Mouse (Mus musculus) liver (tissue): ENCODE data around the gene Pafah2.
"Not testable (repeated sequence)": the region's sequence is repeated elsewhere in the genome, so short reads cannot be mapped to it uniquely, and the experiment has no call there.

Experiments used
- DNase-seq: peaks from one replicate; pipeline ENCODE4 v3.0.0-alpha.2; 2020; ENCODE audit warnings: mixed read lengths

The Pafah2 gene

DNA sequence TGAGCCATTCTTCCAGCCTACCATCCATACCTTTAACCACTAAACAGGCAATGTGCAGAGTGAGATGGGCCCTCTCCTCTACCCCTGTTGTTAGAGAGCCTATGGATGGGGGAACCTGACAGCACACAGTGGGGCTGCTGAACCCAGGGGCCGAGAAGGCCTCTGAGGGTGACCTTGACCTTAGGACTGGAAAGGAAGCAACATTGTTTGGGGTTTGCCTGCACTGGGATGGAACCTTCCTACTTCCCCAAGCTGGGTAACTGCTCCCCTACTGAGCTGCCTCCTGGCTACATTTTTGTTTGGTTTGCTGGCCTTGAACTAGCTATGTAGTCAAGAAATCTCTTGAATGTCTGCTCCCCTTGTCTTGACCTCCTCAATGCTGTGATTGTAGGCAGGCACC lies 21.8 kb upstream of the Pafah2 start:
- DNase-seq = no peak

DNA sequence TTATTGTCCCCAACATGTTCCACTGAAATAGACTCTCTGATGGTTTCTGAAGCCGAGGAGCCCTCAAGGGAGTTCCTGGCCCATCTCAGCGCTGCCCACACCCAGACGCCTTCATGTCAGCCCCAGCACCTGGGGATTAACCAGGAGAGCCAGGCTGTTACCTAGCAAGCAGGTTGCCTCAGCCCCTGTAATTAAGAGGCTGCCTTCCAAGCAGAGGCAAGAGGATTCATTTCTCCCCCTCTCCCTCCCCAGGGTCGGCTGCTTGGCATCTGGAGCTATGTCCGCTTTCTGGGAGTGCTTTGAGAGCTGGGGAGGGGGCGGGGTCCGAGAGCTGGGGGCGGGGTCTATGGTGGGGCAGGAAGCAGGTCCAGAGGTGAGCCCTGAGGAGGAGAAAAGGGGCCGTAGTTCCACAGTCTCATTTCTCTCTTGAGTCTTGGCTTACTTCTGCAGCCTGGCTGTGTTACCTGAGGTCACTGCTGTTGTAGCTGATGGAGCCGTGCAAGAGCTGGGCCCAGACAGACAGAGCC lies 18.0 kb upstream of the Pafah2 start:
- DNase-seq = no peak

DNA sequence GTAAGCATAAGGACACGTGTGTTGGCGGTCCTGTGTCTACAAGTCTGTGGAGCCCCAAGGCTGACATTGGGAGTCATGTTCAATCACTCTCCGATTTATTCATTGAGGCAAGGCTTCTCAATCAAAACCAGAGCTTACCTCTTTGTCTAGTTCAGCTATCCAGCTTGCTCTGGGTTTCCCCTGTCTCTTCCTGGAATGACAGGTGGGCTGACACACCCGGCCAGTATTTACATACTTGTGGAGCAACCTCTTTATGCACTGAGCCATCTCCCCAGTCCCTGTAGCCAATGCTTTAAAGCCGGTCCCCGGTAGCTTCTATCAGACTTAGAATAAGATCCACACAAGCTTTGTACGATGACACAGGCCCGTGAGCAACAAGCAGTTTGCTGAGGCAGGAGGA lies 16.6 kb upstream of the Pafah2 start:
- no peak for DNase-seq

DNA sequence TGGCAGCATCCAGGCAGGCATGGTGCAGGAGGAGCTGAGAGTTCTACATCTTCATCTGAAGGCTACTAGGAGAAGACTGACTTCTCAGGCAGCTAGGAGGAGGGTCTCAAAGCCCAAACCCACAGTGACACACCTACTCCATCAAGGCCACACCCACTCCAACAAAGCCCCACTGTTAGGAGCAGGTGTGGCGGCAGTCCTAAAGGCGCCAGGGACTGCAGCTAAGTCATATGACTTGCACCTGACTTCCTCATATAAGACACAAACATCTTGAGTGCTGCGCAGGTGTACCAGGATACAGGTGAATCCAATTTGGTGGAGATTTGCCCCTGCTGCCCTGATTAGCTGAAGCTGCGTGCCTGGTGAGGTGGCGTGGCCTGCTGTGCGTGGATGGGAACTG lies 12.4 kb upstream of the Pafah2 start, which contains the start of gene Extl1:
Extl1 (minus strand) TSS at position 101 of the 400 bp plus-strand sequence.
- not testable (repeated sequence) for DNase-seq

DNA sequence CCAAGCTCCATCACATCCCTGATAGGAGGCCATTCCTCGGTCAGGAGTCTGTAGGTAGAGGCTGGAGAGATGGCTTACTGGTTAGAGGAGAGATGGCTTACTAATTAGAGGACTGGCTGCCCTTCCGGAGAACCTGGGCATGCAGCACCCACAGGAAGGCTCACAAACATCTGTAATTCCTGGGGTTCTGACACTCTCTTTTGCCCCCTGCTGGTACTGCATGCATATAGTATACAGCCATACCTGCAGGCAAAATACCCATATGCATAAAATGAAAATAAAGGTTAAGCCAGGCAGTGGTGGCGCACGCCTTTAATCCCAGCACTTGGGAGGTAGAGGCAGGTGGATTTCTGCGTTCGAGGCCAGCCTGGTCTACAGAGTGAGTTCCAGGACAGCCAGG lies 8.9 kb upstream of the Pafah2 start:
- DNase-seq = no peak

DNA sequence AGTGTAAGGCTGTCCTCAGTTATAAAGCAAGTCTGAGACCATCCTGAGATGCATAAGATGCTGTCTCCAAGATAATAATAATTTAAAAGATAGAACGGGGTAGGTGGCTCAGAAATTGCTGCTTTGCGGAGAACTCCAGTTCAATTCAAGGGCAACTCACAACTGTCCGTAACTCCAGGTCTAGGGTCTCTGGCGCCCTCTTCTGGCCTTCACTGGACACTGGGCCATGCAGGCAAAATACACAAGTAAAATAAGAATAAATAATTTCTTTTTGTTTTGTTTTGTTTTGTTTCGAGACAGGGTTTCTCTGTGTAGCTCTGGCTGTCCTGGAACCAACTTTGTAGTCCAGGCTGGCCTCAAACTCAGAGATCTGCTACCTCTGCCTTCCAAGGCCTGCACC lies 7.7 kb upstream of the Pafah2 start:
- peak; percentile 71 for DNase-seq

DNA sequence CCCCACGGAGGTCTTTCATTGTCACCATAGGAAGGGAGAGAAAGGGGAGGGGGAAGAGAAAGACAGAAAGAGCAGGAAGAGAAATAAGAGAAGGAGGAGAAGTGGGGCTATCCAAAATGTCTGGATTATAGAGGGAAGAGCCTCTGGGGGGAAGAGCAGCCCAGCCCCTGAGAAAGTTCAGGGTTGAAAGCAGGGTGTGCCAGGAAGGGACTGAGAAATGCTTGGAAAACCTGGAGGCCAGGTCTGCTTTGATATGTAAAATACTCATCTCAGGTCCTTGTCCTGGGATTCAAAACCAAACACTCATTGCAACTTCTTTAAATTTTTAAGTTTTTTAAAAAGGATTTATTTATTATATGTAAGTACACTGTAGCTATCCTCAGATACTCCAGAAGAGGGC lies 4.5 kb upstream of the Pafah2 start:
- DNase-seq = no peak

DNA sequence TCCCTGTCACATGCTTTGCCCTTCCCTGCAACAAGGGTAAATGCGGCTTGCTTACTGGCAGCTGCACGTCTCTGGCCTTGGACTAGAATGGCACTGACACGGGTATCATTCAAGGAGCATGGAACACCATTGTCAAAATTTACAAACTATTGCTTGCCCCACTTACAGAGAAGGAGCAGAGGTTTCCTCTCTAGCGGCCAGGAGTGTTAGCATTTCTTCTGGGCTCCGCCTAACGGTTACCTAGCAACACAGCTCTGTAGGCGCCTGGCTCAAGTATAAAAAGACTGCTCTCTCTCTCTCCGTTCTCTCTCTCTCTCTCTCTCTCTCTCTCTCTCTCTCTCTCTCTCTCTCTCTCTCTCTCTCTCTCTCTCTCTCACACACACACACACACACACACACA lies 3.5 kb upstream of the Pafah2 start:
- DNase-seq = no peak

DNA sequence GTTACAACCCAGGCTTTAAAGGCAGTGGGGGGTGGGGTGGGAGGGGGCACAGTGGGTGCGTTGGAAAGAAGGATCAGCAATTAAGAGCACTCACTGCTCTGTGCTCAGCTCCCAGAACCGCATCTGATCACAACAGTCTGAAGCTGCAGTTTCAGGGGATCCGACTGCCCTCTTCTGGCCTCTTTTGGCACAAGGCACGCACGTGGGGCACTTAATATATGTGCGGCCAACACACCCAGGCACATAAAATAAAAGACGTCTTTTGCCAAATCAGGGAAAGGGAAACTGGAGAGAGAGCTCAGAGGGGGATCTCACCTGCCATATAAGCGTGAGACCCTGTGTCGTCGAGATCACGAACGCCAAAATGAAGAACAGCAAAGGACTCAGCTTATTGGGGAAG lies 3.1 kb upstream of the Pafah2 start:
- DNase-seq = peak; percentile 22

DNA sequence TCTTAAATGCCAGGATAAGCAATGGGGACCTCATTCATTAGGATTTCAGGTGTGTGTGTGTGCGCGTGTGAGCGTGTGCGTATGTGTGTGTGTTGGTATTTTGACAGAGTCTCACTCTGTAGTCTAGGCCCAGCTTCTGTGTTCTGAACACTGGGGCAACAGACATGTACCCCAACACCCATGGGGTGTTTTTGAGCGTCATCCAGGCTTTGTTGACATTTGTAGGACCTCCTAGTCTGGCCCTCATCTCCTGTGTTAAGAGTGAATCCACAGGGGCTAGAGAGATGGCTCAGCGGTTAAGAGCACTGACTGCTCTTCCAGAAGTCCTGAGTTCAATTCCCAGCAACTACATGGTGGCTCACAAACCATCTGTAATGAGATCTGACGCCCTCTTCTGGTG lies 978 bp upstream of the Pafah2 start:
- DNase-seq = no peak

DNA sequence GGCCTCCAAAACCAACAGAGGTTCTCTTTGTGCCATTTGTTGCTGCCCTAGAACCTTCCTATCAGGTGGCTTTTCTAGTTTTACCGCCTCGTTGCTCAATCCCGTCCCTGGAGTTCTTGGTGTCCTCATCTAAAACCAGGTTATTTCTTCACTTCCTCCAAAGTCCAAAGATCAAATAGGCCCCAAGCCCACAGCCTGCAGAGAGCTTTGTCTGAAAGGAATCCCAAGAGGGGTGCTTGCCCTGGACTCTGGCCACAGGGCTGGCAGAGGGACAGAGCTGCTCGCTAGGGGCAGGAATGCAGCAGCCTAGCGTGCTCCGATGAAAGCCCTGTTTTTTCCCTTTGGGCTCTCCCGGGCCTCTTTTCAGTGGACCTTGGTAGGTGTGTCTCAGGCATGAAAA lies 1.0 kb downstream of the Pafah2 start:
- DNase-seq = peak; percentile 34

DNA sequence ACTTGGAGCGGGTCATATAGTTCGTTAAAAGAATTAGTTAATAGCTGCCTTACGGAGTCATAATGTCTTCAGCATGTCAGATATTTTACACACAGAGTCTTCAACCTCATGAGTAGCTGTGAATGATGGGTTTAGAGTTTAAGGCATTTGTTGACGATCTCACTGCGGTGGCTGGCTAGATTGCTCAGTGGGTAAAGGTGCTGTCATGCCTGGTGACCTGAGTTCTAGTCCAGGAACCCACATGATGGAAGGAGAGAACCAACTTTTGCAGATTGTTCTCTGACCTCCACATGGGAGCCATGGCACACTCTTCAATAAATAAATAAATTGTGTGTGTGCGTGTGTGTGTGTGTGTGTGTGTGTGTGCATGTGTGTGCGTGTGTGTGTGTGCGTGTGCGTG lies 1.6 kb downstream of the Pafah2 start:
- no peak for DNase-seq

DNA sequence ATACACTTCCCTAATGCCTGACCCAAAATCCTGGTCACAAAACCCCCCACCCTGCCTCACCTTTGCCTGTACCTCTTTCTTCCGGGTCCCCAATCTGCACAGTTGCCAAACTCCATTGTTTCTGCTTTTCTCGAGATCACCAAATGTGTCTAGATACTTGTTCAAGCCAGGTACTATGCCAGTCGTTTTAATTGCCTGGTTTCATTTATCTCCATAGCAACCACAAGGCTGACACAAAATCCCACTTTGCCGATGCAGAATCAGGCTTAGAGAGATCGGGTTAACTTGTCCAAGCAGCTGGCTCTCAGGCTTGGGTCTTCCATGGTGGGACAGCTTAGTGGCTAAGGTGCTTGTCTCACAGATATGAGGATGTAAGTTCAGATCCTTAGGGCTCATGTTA lies 4.1 kb downstream of the Pafah2 start:
- DNase-seq = no peak

DNA sequence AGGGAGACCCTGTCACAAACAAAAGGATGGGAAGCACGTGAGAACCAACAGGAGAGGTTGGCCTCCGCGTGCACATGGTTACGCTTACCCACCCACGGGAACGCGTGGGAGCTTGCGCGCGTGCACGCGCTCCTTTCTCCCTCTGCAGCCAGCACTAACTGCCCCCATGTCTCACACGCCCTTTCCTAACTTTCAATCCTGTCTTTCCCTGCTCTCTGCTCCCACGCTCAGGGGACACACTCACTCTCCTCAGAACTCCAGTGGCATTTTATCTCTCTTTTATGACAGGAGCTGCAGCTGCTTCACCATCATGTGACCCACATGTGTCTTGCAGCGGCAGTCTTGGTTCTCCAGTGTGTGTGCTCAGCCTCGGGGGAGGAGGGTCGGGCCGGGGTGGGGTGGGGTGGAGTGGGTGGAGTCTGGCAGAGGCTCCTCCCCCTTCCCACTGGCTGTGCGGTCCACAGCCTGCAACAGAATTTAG lies 5.1 kb downstream of the Pafah2 start:
- DNase-seq = peak; percentile 84

DNA sequence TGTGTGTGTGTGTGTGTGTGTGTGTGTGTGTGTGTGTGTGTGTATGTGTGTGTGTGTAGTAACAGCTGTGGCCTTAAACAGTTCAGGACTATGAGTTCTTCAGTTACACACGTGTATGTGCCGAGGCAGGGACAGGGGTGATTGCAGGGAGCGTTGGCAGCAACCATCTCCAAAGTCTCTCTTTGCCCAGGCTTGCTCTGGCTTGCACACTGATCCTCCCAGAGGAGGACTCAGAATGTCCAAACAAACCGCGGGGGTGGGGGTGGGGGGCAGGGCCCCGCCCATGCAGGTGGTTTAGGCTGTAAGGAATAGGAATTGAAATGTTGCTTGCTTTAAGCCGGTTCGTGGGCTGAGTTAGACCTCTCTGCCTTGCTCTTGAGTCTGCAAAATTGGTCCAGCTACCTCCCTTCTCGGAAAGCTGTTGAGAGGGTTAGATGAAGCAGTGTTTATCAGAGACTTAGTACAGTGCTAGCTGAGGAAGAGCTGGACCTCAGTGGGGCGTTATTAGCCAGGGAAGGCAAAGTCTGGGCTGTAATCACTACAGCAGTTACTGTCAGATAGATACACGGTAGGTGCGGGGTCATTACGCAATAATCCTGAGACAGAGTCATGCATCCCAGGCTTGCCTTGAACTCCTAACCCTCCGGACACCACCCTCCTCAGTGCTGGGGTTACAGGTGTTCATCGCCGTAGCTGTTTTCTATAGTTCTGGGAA lies 5.9 kb downstream of the Pafah2 start:
- DNase-seq = no peak

DNA sequence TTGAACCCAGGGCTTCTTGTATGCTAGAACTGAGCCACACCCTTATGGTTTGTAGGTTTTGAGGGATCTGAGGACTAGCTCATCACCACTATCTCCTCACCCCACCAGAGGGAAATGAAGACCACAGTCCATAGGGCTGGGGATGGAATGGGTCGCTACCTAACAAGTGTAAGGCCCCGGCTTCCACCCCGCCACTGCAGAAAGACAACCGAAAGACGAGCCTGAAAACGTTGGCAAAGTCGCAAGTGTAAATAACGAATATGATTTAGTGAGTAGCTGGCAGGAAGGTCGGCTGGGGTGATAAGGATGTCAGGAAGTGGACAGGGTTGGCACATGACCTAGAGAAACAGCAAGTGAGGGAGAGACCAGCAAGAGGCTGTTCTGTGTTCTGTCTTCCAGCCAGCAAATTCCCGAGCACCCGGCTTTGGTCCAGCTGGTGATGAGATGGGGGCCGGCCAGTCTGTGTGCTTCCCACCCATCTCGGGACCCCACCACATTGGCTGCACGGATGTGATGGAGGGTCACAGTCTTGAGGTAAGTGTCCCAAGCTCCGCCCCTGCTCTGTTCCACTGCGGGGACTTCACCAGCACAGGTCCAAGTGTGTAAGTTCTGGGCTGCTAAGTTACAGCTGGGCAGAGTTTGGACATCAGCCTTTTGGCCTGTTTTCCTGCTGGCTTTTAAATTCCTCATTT lies 6.6 kb downstream of the Pafah2 start:
- no peak for DNase-seq

DNA sequence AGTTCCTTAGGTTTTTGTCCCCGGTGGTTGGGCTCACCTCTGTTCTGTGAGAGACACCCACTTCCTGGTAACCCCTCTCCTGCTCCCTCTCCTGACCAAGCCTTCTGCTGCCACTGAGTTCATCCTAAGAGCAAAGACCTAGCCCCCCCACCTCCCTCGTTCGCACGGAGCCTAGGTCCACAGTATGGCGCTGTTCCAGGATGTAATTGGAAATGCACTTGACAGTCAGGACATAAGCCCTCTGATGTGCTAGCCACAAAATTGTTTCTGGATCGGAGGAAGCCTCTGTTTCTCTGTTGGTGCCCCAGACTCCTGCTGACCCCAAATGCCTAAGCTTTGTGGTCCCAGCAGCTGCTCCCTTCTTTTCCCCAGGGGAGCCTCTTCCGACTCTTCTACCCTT lies 7.6 kb downstream of the Pafah2 start:
- DNase-seq = no peak

DNA sequence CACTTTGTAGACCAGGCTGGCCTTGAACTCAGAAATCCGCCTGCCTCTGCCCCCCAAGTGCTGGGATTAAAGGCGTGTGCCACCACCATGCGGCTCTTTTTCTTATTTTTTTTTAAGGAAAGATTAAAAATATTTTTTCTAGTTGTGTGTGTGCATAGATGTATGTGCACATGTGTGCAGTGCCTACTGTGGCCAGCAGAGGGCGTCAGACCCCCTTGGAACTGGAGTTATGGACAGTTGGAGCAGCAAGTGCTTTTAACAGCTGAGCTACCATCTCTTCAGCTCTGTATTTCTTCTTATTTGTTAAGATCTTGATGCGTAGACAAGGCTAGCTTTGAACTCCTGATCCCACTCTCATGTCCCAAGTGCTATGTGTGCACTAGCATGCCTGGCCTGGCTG lies 13.2 kb downstream of the Pafah2 start:
- DNase-seq = peak; percentile 36

DNA sequence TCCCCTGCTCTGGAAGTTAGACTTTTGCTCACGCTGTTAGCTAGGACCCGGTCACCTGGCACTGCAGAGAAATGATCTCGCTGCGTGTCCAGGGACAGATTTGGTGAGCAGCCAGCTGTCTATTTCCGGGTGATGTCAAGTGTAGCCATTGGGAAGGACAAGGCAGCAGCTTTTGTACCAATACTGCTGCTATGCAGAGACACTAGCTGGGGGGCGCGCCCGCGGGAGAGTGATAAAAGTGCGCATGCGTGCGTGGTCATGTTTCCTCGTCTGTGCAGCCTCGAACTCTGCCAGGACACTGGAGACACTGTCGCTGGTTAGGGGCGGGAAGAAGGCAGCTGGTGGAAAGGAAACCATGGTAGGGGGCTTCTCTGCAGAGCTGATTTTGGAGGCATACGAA lies 20.1 kb downstream of the Pafah2 start:
- DNase-seq = no peak

DNA sequence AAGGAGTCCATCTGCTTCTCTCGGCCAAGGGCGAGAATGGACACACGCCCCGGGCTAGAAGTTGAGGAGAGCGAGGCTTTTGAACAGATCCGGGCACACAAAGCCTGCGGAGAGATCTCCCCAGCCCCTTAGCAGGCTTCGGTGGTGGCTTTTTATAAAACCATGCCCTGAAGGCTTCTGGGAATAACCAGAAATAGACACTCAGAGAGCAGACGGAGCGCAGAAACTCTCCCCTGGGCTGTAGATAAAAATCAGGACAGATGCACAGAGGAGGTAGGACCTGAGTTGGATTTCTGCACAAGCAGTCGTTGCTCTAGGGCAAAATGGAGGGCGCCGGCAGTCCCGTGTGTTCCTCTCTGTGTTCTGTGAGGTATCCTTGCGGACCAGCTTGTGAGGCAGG lies 20.5 kb downstream of the Pafah2 start:
- no peak for DNase-seq

DNA sequence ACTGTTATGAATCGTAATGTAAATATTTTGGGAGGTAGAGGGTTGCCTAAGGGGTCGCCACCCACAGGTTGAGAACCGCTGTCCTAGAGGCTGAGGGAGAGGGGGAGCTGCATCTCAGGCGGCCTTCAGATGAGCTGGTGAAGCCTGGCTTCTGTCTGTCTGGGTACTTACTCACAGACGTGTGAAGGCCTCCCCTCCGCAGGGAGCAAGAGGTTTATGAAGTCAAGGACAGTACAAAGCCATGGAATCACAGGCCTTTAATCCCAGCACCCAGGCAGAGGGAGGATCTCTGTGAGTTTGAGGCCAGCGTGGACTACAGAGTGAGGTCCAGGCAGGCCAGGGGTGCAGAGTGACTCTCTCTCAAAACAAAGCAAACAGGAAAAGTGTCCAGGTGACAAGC lies 21.0 kb downstream of the Pafah2 start:
- no peak for DNase-seq

DNA sequence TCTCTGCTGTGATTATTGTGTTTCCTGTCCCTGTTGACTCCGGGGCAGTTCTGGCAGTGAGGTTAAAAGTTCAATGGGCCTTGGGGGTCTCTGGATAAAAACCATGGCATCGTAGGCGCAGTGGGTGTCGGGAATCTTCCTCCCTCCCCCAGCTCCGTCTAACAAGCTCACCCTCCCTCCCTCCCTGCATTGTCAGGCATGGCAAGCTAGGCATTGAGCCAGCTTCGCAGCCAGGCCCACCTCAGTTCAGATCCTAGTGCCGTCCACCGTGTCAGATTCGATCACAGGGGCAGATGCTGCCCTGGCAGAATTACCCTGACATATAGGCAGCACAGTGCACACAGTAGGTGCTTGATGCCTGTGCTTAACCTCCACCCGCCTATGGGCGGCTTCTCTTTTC lies 25.9 kb downstream of the Pafah2 start:
- DNase-seq = no peak

DNA sequence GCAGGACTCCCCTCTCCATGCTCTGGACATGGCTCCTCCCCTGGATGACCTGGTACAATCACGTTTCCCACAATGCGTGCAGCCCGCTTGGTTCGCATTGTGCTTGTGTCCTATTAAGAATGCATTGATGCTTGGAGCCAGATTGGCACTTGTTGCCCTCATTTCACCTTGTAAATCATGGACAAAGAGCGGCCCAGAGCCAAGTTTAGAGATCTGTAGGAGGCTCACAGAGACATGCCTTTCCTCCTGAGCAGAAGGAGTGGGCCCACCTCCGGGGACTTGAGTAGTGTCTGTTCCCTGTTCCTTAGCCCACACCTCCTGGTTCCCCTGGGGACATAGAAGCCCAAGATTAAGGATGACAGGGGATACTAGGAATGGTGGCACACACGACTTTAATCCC lies 27.8 kb downstream of the Pafah2 start:
- no peak for DNase-seq

DNA sequence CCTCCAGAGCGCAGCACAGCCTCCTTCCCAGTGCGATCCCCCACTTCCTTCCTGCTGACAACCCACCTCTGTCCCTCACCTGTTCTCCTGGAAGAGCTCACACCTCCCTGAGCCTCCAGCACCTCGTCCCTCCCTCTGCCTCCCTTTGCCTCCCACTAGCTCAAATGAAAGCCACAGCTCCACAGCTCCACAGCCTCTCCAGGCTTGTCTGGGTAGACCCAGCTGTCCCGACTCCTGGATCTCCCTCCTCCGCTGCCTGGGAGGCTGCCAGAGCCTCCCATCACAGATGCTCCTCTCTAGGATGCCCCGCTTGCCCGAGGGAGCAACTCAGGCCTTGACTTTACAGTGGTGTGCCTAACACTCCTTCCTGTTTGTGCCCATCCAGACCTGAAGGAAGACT lies 29.0 kb downstream of the Pafah2 start:
- DNase-seq = no peak
